Mouse (Mus musculus) MEL (cell line): ENCODE data around the gene Hoxa5.

ENCODE experiments used
- CHD2 ChIP-seq: IDR thresholded peaks from 2 replicates; pipeline ENCODE4 v1.6.1; 2011; ENCODE audit warnings: low read length, improper control_type of control experiment
- CTCF ChIP-seq, 3 experiments: IDR thresholded peaks in 2 of 3; conservative IDR thresholded peaks in 1 of 3; 2 replicates each; pipeline ENCODE4 v1.5.1; 2011 to 2012; ENCODE audit warnings: low read length in 3 of 3, low read depth in 2 of 3, mild to moderate bottlenecking in 2 of 3, improper control_type of control experiment in 1 of 3, inconsistent platforms in 1 of 3, mixed read lengths in 1 of 3, moderate library complexity in 1 of 3; ENCODE audit not compliant: control insufficient read depth in 1 of 3, insufficient read depth in 1 of 3, poor library complexity in 1 of 3, severe bottlenecking in 1 of 3
- ELF1 ChIP-seq: IDR thresholded peaks from 2 replicates; pipeline ENCODE4 v1.6.1; 2014; ENCODE audit warnings: low read depth, mild to moderate bottlenecking, inconsistent platforms, low read length, improper control_type of control experiment, moderate library complexity
- GABPA ChIP-seq: IDR thresholded peaks from 2 replicates; pipeline ENCODE4 v1.6.1; 2012; ENCODE audit warnings: low read depth, mild to moderate bottlenecking, inconsistent platforms, low read length, improper control_type of control experiment, moderate library complexity
- GATA1 ChIP-seq: IDR thresholded peaks from 2 replicates; pipeline ENCODE4 v1.6.1; 2011; ENCODE audit warnings: low read depth, low read length, improper control_type of control experiment
- MEF2A ChIP-seq: IDR thresholded peaks from 2 replicates; pipeline ENCODE4 v1.6.1; 2014; ENCODE audit warnings: low read depth, mild to moderate bottlenecking, inconsistent platforms, low read length, improper control_type of control experiment; ENCODE audit not compliant: poor library complexity, insufficient replicate concordance, severe bottlenecking; ENCODE audit errors: extremely low read depth
- POLR2A ChIP-seq, 2 experiments: IDR thresholded peaks; 2 replicates each; pipeline ENCODE4 v1.6.1; 2011 to 2012; ENCODE audit warnings: low read length in 2 of 2, mild to moderate bottlenecking in 2 of 2, control low read depth in 1 of 2, improper control_type of control experiment in 1 of 2, low read depth in 1 of 2, moderate library complexity in 1 of 2; ENCODE audit not compliant: control insufficient read depth in 1 of 2, insufficient read depth in 1 of 2, poor library complexity in 1 of 2
- RAD21 ChIP-seq: IDR thresholded peaks from 2 replicates; pipeline ENCODE4 v1.6.1; 2011; ENCODE audit warnings: mild to moderate bottlenecking, low read depth, low read length, improper control_type of control experiment
- TAL1 ChIP-seq: IDR thresholded peaks from 2 replicates; pipeline ENCODE4 v1.6.1; 2012; ENCODE audit warnings: mild to moderate bottlenecking, inconsistent platforms, low read length, moderate library complexity, mixed read lengths
- TBP ChIP-seq: IDR thresholded peaks from 2 replicates; pipeline ENCODE4 v1.8.0; 2011; ENCODE audit warnings: low read depth, low read length, improper control_type of control experiment
- USF1 ChIP-seq: IDR thresholded peaks from 2 replicates; pipeline ENCODE4 v1.6.1; 2014; ENCODE audit warnings: low read depth, mild to moderate bottlenecking, inconsistent platforms, low read length, improper control_type of control experiment, moderate library complexity

GRCm38 (mm10) chr6:52212556-52213118 is 8.2 kb upstream of the Hoxa5 start:
- TF ChIP-seq ELF1: no peak
- no peak for TF ChIP-seq TBP
- TF ChIP-seq CHD2: no peak
- no peak for TF ChIP-seq POLR2A (IDR thresholded peaks at IDR 0.05; ENCODE audit: control insufficient read depth in 1 of 2, insufficient read depth in 1 of 2, low read depth in 1 of 2, low read length in 2 of 2, poor library complexity in 1 of 2)
- TF ChIP-seq MEF2A: no peak
- TF ChIP-seq GABPA: no peak
- no peak for TF ChIP-seq TAL1
- no peak for TF ChIP-seq GATA1
- TF ChIP-seq RAD21: no peak
- no peak for TF ChIP-seq CTCF (IDR thresholded peaks at IDR 0.05 in 2 of 3, conservative IDR thresholded peaks at IDR 0.05 in 1 of 3; ENCODE audit: control insufficient read depth in 1 of 3, insufficient read depth in 1 of 3, low read depth in 2 of 3, low read length in 3 of 3, poor library complexity in 1 of 3, severe bottlenecking in 1 of 3)
- no peak for TF ChIP-seq USF1
